ENCODE assay signal across 8 mouse cellular contexts in the genomic region with DNA sequence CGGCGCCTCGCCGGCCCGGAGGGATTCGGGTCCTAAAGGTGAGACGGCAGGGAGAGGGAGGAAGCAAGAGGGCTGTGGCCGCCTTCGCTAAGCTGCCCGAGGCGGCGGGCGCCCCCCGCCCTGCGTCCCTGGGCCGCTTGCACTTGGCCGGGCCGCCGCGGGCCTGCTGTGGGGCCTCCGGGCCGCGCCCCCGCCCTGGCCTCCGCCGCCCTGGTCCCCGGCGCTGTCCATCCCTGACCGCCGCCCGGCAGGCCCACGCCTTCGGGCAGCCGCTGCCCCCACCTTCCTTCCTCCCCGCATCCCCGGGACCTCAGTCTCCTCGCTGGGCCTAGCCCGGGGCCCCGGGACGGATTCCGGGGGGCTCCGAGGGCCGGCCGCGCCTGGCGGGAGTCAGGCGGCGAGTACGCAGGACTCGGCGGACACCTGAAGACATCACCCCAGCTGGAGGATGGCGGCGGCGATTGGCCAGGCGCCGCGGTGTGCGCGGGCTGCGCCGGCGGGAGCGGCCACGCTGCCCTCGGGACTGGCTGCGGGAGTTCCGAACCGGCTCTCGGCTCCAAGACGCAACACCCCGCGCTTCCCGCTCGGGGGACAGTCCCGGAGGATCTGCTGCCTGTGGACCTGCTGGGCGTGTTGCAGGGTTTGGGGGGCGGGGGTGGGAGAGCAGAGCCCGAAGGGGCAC. TPM values are rescaled to one million over a fixed set of nuclear protein-coding genes. Genes with fewer than 3 reads are reported as not detected.
DNase-seq lines count a peak whose midpoint lies in the region; ATAC-seq and TF ChIP-seq lines count a peak whose summit lies in the region.

No protein-coding gene starts in this region.

- DNase-seq in ovary, adult 18-20 months (ENCODE audit: low spot score): peak; percentile 37
- no peak for DNase-seq in ovary, postnatal 10 days (ENCODE audit: low spot score)
- peak; percentile 69 for DNase-seq in cerebellum, adult 8-10 months
- peak; percentile 22 for DNase-seq in limb, embryonic 14.5 days (ENCODE audit: low spot score)
- DNase-seq in midbrain, embryonic 14.5 days: peak; percentile 72

- under 1% methylated on average over 51 of the region's 78 CpGs for WGBS in forebrain, embryonic 16.5 days
- under 1% methylated on average over 55 of the region's 78 CpGs for WGBS in intestine, embryonic 16.5 days
- under 1% methylated on average over 44 of the region's 78 CpGs for WGBS in limb, embryonic 14.5 days
- under 1% methylated on average over 76 of the region's 78 CpGs for WGBS in midbrain, embryonic 14.5 days
- under 1% methylated on average over 69 of the region's 78 CpGs for WGBS in stomach, embryonic 14.5 days

- peak overlapping the region; percentile 84 for H3K27ac ChIP-seq in forebrain, embryonic 16.5 days (ENCODE audit: low read length)
- H3K27ac ChIP-seq in intestine, embryonic 16.5 days (ENCODE audit: low read length): peak overlapping the region; percentile 90
- H3K27ac ChIP-seq in limb, embryonic 14.5 days (replicated peaks; ENCODE audit: low read depth, low read length): peak overlapping the region; percentile 93
- peak overlapping the region; percentile 90 for H3K27ac ChIP-seq in midbrain, embryonic 14.5 days (replicated peaks; ENCODE audit: low read depth, low read length)
- H3K27ac ChIP-seq in stomach, embryonic 14.5 days (ENCODE audit: low read length): peak overlapping the region; percentile 91

- peak overlapping the region; percentile 87 for H3K4me3 ChIP-seq in forebrain, embryonic 16.5 days (replicated peaks; ENCODE audit: low read length)
- peak overlapping the region; percentile 95 for H3K4me3 ChIP-seq in intestine, embryonic 16.5 days (ENCODE audit: low read length)
- H3K4me3 ChIP-seq in limb, embryonic 14.5 days (replicated peaks; ENCODE audit: low read length): peak overlapping the region; percentile 97
- peak overlapping the region; percentile 98 for H3K4me3 ChIP-seq in midbrain, embryonic 14.5 days (replicated peaks; ENCODE audit: low read depth, low read length)
- H3K4me3 ChIP-seq in stomach, embryonic 14.5 days (ENCODE audit: low read depth, low read length): peak overlapping the region; percentile 95

- H3K9me3 ChIP-seq in forebrain, embryonic 16.5 days (ENCODE audit: control insufficient read depth, low read length): no peaks in the 10 kb centered on the region
- no peaks in the 10 kb centered on the region for H3K9me3 ChIP-seq in intestine, embryonic 16.5 days (ENCODE audit: control insufficient read depth, low read length)
- no peaks in the 10 kb centered on the region for H3K9me3 ChIP-seq in limb, embryonic 14.5 days (ENCODE audit: control insufficient read depth, low read length)
- no peaks in the 10 kb centered on the region for H3K9me3 ChIP-seq in midbrain, embryonic 14.5 days (ENCODE audit: control insufficient read depth, low read length)
- H3K9me3 ChIP-seq in stomach, embryonic 14.5 days (ENCODE audit: control insufficient read depth, low read depth, low read length): no peaks in the 10 kb centered on the region

- H3K9ac ChIP-seq in forebrain, embryonic 16.5 days (replicated peaks; ENCODE audit: low read depth, low read length): peak overlapping the region; percentile 82
- peak overlapping the region; percentile 96 for H3K9ac ChIP-seq in intestine, embryonic 16.5 days (ENCODE audit: low read depth, low read length)
- peak overlapping the region; percentile 96 for H3K9ac ChIP-seq in limb, embryonic 14.5 days (ENCODE audit: low read depth, low read length, severe bottlenecking)
- peak overlapping the region; percentile 93 for H3K9ac ChIP-seq in midbrain, embryonic 14.5 days (replicated peaks; ENCODE audit: low read length)
- H3K9ac ChIP-seq in stomach, embryonic 14.5 days (replicated peaks; ENCODE audit: low read depth, low read length): peak overlapping the region; percentile 75

- TF ChIP-seq POLR2A in limb, embryonic 14.5 days (IDR thresholded peaks at IDR 0.05; ENCODE audit: borderline replicate concordance, extremely low read depth, insufficient read depth, insufficient read length): no peak

- H3K4me1 ChIP-seq in forebrain, embryonic 16.5 days (replicated peaks; ENCODE audit: control insufficient read depth, insufficient read depth, low read length): peaks cover 11% of the 10 kb centered on the region
- no peaks in the 10 kb centered on the region; the same call in 1 of the 2 replicates for H3K4me1 ChIP-seq in intestine, embryonic 16.5 days (ENCODE audit: control insufficient read depth, insufficient read depth, low read length)
- H3K4me1 ChIP-seq in limb, embryonic 14.5 days (ENCODE audit: control insufficient read depth, insufficient read depth, low read length): peaks cover 7% of the 10 kb centered on the region; the same call in 1 of the 2 replicates
- H3K4me1 ChIP-seq in midbrain, embryonic 14.5 days (ENCODE audit: control insufficient read depth, insufficient read depth, low read length): peaks cover 9% of the 10 kb centered on the region; the same call in 1 of the 2 replicates
- peaks cover 5% of the 10 kb centered on the region; the same call in 1 of the 2 replicates for H3K4me1 ChIP-seq in stomach, embryonic 14.5 days (ENCODE audit: control insufficient read depth, insufficient read depth, low read length)

- no peaks in the 10 kb centered on the region for H3K36me3 ChIP-seq in forebrain, embryonic 16.5 days (ENCODE audit: control insufficient read depth, insufficient read depth)
- no peaks in the 10 kb centered on the region for H3K36me3 ChIP-seq in intestine, embryonic 16.5 days (ENCODE audit: control insufficient read depth, insufficient read depth, low read length)
- peaks cover 6% of the 10 kb centered on the region; the same call in 1 of the 2 replicates for H3K36me3 ChIP-seq in limb, embryonic 14.5 days (ENCODE audit: control insufficient read depth, insufficient read depth, low read length)
- peaks cover 5% of the 10 kb centered on the region for H3K36me3 ChIP-seq in midbrain, embryonic 14.5 days (ENCODE audit: control insufficient read depth, insufficient read depth, low read length)
- peaks cover 6% of the 10 kb centered on the region for H3K36me3 ChIP-seq in stomach, embryonic 14.5 days (ENCODE audit: control insufficient read depth, insufficient read depth, low read length)

- peak overlapping the region; percentile 56 for H3K4me2 ChIP-seq in forebrain, embryonic 16.5 days (ENCODE audit: low read length)
- peak overlapping the region; percentile 69 for H3K4me2 ChIP-seq in intestine, embryonic 16.5 days (ENCODE audit: low read depth, low read length)
- peak overlapping the region; percentile 72 for H3K4me2 ChIP-seq in limb, embryonic 14.5 days (replicated peaks; ENCODE audit: low read depth, low read length, severe bottlenecking)
- peak overlapping the region; percentile 81 for H3K4me2 ChIP-seq in midbrain, embryonic 14.5 days (ENCODE audit: low read length)
- H3K4me2 ChIP-seq in stomach, embryonic 14.5 days (replicated peaks; ENCODE audit: low read depth, low read length): peak overlapping the region; percentile 73

- no peaks in the 10 kb centered on the region for H3K27me3 ChIP-seq in forebrain, embryonic 16.5 days (replicated peaks; ENCODE audit: control insufficient read depth, insufficient read depth, low read length)
- no peaks in the 10 kb centered on the region for H3K27me3 ChIP-seq in intestine, embryonic 16.5 days (replicated peaks; ENCODE audit: control insufficient read depth, insufficient read depth, low read length)
- no peaks in the 10 kb centered on the region for H3K27me3 ChIP-seq in limb, embryonic 14.5 days (ENCODE audit: control insufficient read depth, insufficient read depth, low read length)
- H3K27me3 ChIP-seq in midbrain, embryonic 14.5 days (ENCODE audit: control insufficient read depth, insufficient read depth, low read length): no peaks in the 10 kb centered on the region
- no peaks in the 10 kb centered on the region for H3K27me3 ChIP-seq in stomach, embryonic 14.5 days (ENCODE audit: control insufficient read depth, insufficient read depth, low read length)

- peak; percentile 79 for ATAC-seq in forebrain, embryonic 16.5 days
- ATAC-seq in intestine, embryonic 16.5 days: peak; percentile 86
- ATAC-seq in limb, embryonic 14.5 days (ENCODE audit: low FRiP score, low read depth): peak; percentile 81
- peak; percentile 82 for ATAC-seq in midbrain, embryonic 14.5 days (ENCODE audit: low FRiP score, low TSS enrichment)
- peak; percentile 80 for ATAC-seq in stomach, embryonic 14.5 days (ENCODE audit: insufficient number of reproducible peaks, insufficient read depth, low FRiP score, low read depth)

RNA-seq across cellular contexts. Expression of a gene that starts 0.5 kb away (rescaled TPM):
- 3.8 and 4.0 TPM in 2 replicates for polyA plus RNA-seq in forebrain, embryonic 16.5 days (2015; fragmentation: Nextera tagmentation; extraction: Ambion mirVana)
- polyA plus RNA-seq in intestine, embryonic 16.5 days (2015; fragmentation: Nextera tagmentation; extraction: Ambion mirVana): 1.7 and 2.1 TPM in 2 replicates
- 12.0 and 13.8 TPM in 2 replicates for polyA plus RNA-seq in limb, embryonic 14.5 days (2012; rRNA removed)
- 3.3 and 4.1 TPM in 2 replicates for polyA plus RNA-seq in limb, embryonic 14.5 days (2014; fragmentation: Nextera tagmentation; extraction: Ambion mirVana)
- polyA plus RNA-seq in midbrain, embryonic 14.5 days (2014; fragmentation: Nextera tagmentation; extraction: Ambion mirVana): 5.7 and 6.4 TPM in 2 replicates
- polyA plus RNA-seq in stomach, embryonic 14.5 days (2014; fragmentation: Nextera tagmentation; extraction: Ambion mirVana): 6.1 and 6.9 TPM in 2 replicates
